Mouse (Mus musculus) retina, postnatal 7 days (tissue): ENCODE measurements around the gene Smim5.
"Not testable (repeated sequence)": the region's sequence is repeated elsewhere in the genome, so short reads cannot be mapped to it uniquely, and the experiment has no call there.

Experiments used
- DNase-seq: peaks from one replicate; pipeline ENCODE4 v3.0.0-alpha.2; 2012; ENCODE audit warnings: low read depth, low spot score

The Smim5 gene

DNA sequence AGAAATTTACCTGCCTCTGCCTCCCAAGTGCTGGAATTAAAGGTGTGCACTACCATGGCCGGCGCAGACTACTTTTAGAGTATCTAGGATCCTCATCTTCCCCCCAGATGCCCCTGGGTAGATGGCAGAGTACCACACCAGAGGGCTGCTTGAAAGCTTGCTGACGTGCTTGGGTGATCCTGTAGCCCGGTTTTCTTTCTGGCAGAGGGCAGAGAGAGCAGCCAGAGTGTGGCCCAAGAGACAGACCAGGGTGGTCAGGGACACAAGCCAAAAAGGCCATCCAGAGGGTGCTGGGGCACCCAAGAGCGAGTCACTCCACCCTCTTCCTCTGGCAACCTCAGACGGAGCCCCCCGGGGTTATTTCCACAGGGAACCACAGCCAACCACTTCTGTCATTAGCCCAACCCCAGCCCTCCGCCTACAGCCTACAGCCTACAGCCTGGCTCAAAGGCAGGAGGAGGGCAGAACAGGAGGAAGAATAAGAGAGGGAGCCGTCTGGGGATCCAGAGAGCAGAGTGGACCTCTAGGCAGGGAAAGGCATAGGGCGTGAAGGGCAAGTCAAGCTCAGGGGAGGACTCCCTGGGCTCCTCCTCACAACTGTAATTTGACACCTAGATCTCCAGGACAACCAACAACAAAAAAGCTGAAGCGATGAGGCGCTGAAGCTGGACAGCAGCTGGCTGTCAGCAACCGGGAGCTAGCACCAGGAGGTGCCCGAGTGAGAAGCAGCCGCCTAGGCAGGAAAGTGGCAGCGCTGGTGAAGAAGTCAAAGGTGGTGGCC lies at the start of gene Smim5:
Smim5 (plus strand) TSS at position 481 of the 781 bp plus-strand sequence.
- DNase-seq = no peak

GRCm38 (mm10) chr11:115854674-115855073 lies 45.1 kb upstream of the Smim5 start:
- DNase-seq = no peak

GRCm38 (mm10) chr11:115857146-115857545 lies 42.6 kb upstream of the Smim5 start:
- DNase-seq = not testable (repeated sequence)

DNA sequence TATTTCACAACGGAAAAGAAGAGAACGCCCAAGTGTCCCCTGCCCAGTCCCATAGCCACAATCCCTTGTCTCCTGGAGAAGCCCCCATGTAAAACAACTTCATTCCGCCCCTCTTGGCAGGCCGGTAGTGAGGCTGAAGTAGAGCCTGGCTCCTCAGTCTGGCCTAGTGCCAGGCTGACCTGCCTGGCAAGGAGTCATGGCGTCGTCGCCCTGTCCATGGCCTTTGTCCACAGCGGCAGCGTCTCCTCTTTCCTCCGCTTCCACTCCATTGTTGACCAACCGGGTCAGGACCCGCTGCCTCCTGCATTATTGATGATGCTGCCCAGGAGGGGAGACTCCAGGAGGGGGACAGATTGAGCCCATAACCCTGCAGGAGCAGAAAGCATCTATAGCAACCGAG lies 41.8 kb upstream of the Smim5 start:
- no peak for DNase-seq

- DNase-seq = no peak
These were observed 41.4 kb upstream of the Smim5 start, which contains the start of gene Myo15b for GRCm38 (mm10) chr11:115858354-115858753. Myo15b (plus strand) TSS chr11:115858406.

DNA sequence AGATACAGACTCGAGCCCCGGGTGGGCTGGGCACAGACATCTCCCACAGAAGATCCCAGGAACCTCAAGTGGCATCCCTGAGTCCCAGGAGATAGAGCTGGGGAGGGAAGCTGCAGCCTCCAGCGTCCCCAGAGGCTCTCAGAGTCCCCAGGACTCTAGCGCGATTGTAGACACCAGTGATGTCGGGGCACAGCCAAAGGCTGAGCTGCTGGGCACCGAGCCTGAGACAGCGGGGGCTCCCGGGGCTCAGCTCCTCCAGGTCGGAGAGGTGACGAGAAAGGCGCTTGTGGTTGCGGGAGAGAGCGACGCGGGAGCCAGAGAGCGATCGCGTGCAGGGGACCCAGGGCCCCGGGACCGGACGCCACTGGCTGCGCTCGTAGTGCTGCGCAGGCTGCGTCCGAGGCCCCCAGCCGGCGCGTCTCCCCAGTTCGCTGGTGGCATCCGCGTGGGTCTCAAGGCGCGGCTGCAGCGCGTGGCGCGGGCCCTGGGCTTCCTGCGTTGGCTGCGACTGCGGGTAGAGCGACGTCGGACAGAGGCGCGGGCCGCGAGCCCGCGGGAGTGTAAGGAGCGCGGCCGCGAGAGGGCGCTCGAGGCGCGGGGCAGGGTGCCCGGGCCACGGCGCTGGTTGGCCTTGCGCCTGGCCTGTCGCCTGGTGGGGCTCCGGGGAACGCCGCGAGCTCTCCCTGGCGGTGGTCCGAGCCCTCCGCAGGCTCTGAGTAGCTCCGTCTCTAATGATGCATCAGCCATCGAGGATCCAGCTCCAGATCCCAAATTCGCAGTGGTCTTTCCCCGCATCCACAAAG lies 40.4 kb upstream of the Smim5 start:
- DNase-seq = peak; percentile 79

DNA sequence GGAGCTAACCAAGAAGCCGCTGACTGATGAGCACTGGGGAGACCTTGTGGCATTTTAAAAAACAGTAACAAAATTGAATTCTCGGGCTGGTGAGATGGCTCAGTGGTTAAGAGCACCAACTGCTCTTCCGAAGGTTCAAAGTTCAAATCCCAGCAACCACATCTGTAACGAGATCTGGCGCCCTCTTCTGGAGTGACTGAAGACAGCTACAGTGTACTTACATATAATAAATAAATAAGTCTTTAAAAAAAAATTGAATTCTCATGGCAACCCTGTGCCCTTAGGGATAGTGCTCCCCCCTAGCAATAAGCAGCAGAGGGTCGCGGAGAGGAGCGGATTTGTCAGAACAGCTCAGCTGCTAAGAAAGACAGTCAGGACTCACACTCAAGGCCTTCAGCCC lies 35.9 kb upstream of the Smim5 start:
- no peak for DNase-seq

- no peak for DNase-seq
These were observed 30.4 kb upstream of the Smim5 start for GRCm38 (mm10) chr11:115869393-115869792.

DNA sequence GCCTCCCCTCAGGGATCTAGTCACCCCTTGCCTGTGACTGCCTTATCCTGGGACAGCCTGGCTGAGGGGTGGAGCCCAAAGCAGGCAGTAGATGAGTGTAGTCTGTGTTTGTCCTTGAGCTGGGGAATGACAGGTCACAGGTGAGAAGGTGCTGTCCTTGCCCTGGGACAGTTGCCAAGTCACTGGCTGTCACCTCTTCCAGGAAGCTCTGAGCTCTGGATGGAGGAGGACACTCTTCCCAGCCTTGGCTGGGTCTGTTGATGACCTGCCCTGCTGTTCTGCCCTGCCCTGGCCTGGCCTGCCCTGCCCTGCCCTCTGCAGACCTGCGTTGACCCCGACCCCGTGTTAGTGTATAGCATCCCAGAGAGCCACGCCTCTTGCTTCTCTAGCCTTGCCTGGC lies 27.3 kb upstream of the Smim5 start:
- no peak for DNase-seq

DNA sequence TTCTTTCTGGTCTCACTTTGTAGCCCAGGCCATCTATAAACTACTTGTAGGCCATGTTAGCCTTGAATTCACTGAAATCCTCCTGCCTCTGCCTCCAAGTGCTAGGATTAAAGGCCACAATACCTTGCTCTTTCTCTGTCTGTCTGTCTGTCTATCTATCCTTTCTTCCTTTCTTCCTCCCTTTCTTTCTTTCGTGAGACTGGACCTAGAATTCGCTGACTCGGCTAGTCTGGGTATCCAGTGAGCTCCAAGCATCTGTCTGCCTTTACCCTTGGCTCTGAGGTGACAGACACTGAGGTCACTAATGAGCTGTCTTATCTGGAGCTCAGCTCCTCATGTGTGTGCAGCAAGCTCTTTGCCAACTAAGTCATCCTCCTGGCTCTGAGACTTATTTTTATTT lies 23.8 kb upstream of the Smim5 start:
- DNase-seq = no peak

GRCm38 (mm10) chr11:115876438-115876837 lies 23.3 kb upstream of the Smim5 start:
- no peak for DNase-seq

GRCm38 (mm10) chr11:115877174-115877755 lies 22.5 kb upstream of the Smim5 start:
- no peak for DNase-seq

- DNase-seq = no peak
These were observed 21.7 kb upstream of the Smim5 start for GRCm38 (mm10) chr11:115878071-115878470.

DNA sequence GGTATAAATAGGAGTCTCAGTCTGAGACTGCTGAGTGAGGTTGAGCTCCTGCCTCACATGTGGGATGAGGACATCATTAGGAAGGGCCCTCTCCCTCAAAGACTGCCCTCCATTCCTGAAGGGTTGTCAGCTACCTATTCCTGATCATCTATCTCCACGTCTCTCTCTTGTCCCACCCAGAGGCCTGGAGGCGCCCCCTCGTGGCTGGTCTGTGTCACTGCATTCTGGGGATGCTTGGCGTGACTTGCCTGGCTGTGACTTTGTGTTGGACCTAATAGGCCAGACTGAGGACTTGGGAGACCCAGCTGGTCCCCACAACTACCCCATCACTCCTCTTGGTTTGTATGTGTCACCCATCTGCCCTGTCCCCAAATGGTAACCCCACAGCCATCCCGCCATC lies 18.8 kb upstream of the Smim5 start:
- no peak for DNase-seq

- no peak for DNase-seq
These were observed 16.5 kb upstream of the Smim5 start for GRCm38 (mm10) chr11:115883251-115883650.

DNA sequence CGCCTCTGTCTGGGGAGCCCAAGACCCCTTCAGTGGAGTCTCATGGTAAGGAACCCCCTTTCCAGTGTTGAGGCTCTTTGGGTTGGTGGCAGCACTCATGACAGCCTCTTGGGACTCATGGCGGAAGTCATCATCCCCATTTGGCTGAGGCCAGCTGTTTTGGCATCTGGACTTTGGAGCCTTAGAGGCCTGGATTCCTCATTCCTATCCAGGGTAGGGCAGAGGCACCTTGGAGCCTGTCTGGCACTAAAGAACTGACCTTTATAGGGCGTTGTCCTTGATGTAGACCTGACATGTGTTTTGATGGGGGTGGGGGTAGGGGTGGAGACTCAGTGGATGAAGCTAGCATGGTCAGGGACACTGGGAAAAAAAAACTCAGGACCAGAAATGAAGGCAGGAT lies 15.4 kb upstream of the Smim5 start:
- DNase-seq = no peak

GRCm38 (mm10) chr11:115885281-115885680 lies 14.5 kb upstream of the Smim5 start:
- no peak for DNase-seq

- no peak for DNase-seq
These were observed 13.3 kb upstream of the Smim5 start for GRCm38 (mm10) chr11:115886446-115886845.

DNA sequence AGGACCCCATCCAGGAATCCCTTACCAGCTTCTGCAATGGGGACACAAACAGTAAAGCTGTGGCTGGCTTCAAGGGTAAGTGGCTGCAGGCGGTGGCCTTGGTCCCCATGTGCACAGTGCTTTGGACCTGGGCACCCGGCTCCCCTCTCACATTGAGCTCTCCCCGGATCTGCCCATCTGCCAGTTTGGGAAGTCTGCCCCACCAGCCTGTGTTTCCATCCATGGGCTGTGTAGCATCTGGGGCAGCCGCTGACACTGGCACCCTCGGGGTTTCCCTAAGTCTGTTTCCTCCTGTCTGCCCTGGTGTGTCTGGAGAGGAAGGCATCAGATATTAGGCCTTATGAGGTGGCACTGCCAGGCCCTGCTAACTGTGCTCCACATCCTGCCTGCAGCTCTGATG lies 11.7 kb upstream of the Smim5 start:
- DNase-seq = no peak

- DNase-seq = no peak
These were observed 10.6 kb upstream of the Smim5 start for GRCm38 (mm10) chr11:115889159-115889558.

GRCm38 (mm10) chr11:115892213-115892612 lies 7.6 kb upstream of the Smim5 start:
- DNase-seq = no peak

DNA sequence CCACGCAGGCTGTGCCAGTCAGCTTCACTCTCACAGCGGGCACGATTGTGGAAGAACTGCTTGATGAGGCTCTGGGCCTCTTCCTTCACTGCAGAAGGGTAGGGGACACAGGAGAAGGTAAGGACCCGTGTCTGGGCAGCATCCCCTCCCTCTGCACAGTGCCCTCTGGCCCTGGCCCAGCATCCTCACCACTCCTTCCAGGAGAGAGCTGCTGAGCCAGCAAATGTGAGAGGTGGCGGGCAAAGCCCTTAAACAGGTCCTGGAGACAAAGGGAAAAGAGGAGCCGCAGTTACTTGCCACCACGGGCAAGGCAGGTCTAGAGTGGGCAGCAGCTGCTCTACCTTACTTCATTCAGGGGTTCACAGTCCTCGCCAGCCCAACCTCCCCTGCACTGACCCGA lies 6.7 kb upstream of the Smim5 start:
- no peak for DNase-seq
